Mouse (Mus musculus): ENCODE data around the gene Shisa6.

Gene Shisa6

GRCm38 (mm10) chr11:66222133-66222532 is 303.6 kb downstream of the Shisa6 start:
- no peak for DNase-seq

- no peak for DNase-seq
These were observed 307.3 kb downstream of the Shisa6 start for GRCm38 (mm10) chr11:66218469-66218868.

GRCm38 (mm10) chr11:66188627-66189287 is 337.0 kb downstream of the Shisa6 start:
- DNase-seq, result peak; percentile 56

GRCm38 (mm10) chr11:66188146-66188545 is 337.6 kb downstream of the Shisa6 start:
- no peak for DNase-seq

- DNase-seq, result no peak
These were observed 348.0 kb downstream of the Shisa6 start for GRCm38 (mm10) chr11:66177781-66178180.

GRCm38 (mm10) chr11:66167801-66168651 is 357.7 kb downstream of the Shisa6 start, which contains the start of gene Dnah9:
TSS of gene Dnah9 (minus strand) at chr11:66168551.
- peak; percentile 81 for DNase-seq

GRCm38 (mm10) chr11:66164022-66164421 is 361.7 kb downstream of the Shisa6 start:
- DNase-seq, result no peak
